Mouse (Mus musculus) midbrain, embryonic 14.5 days (tissue): ENCODE measurements around the gene Ces2e. TPM values are rescaled to one million over a fixed set of nuclear protein-coding genes. Genes with fewer than 3 reads are reported as not detected.

Experiments used
- ATAC-seq: fragments of 200-750 bp; cut with Nextera tagmentation; 2 replicates; pipeline ENCODE4 v1.8.0; 2017; ENCODE audit warnings: moderate number of reproducible peaks, moderate library complexity; ENCODE audit not compliant: low FRiP score, low TSS enrichment
- DNase-seq: peaks from one replicate; pipeline ENCODE4 v3.0.0-alpha.2; 2015
- H3K27ac ChIP-seq: fragments of 300-500 bp; sonication (generic); replicated peaks from 2 replicates; pipeline ENCODE4 v1.5.1; 2014; ENCODE audit warnings: mild to moderate bottlenecking, low read depth, low read length, moderate library complexity
- H3K27me3 ChIP-seq: fragments of 300-500 bp; sonication (generic); 2 replicates; pipeline ENCODE4 v1.6.1; 2014; ENCODE audit warnings: low read length, control low read depth, mixed read lengths; ENCODE audit not compliant: control insufficient read depth, insufficient read depth
- H3K36me3 ChIP-seq: fragments of 300-500 bp; sonication (generic); 2 replicates; pipeline ENCODE4 v1.6.1; 2014; ENCODE audit warnings: low read length, control low read depth; ENCODE audit not compliant: control insufficient read depth, insufficient read depth
- H3K4me1 ChIP-seq: fragments of 300-500 bp; sonication (generic); 2 replicates; pipeline ENCODE4 v1.6.1; 2014; ENCODE audit warnings: mild to moderate bottlenecking, antibody characterized with exemption, low read length, control low read depth; ENCODE audit not compliant: control insufficient read depth, insufficient read depth
- H3K4me2 ChIP-seq: fragments of 300-500 bp; sonication (generic); 2 replicates; pipeline ENCODE4 v1.6.1; 2014; ENCODE audit warnings: mild to moderate bottlenecking, low read length, moderate library complexity
- H3K4me3 ChIP-seq: fragments of 300-500 bp; sonication (generic); replicated peaks from 2 replicates; pipeline ENCODE4 v1.5.1; 2014; ENCODE audit warnings: low read depth, low read length
- H3K9ac ChIP-seq: fragments of 300-500 bp; sonication (generic); replicated peaks from 2 replicates; pipeline ENCODE4 v1.6.1; 2014; ENCODE audit warnings: mild to moderate bottlenecking, low read length, moderate library complexity
- H3K9me3 ChIP-seq: fragments of 300-500 bp; sonication (generic); 2 replicates; pipeline ENCODE4 v1.6.1; 2016; ENCODE audit warnings: low read length, control low read depth, mixed read lengths; ENCODE audit not compliant: control insufficient read depth
- WGBS: fragments of 180-500 bp; shearing (Covaris S2); extraction: QIAGEN DNeasy Blood & Tissue Kit; methylation state at CpG from one replicate; pipeline ENCODE4 v1.1.7; 2014; 5-methylcytosine and 5-hydroxymethylcytosine counted together
- polyA plus RNA-seq: library from polyadenylated mRNA; unstranded; fragments of >200 nt; fragmentation: Nextera tagmentation; extraction: Ambion mirVana; gene quantifications from 2 replicates; pipeline ENCODE4 v1.2.1, GENCODE M21; 2014

Ces2e gene
- polyA plus RNA-seq, 1 experiment from 2014 or later, result not detected

DNA sequence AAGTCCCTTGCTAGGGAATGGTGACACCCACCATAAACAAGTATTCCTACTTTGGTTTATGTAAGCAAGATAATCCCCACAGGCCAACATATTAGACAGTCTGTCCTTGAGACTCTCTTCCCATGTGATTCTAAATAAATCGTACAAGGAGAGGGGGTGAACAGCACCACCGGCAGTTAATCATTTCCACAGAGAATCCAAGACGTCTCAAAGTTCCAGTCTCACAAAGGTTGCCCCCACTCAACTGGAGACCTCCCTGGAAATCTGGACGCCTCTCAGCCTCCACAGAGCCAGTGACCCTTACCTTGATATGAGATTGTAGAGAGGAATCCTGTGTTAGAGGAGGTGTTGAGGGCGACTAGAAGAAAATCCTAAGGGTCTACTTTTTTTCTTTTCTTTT, 23.0 kb downstream of the Ces2e start:
- WGBS, result 88% methylated on average over 5 of the region's 5 CpGs
- no peak for ATAC-seq
- Histone ChIP-seq H3K4me2 (no peak overlapping the region), H3K4me1 (no peaks in the 10 kb centered on the region), H3K9me3 (no peaks in the 10 kb centered on the region), H3K9ac (no peak overlapping the region), H3K36me3 (no peaks in the 10 kb centered on the region), H3K4me3 (no peak overlapping the region), H3K27ac (no peak overlapping the region), H3K27me3 (no peaks in the 10 kb centered on the region)
- no peak for DNase-seq

DNA sequence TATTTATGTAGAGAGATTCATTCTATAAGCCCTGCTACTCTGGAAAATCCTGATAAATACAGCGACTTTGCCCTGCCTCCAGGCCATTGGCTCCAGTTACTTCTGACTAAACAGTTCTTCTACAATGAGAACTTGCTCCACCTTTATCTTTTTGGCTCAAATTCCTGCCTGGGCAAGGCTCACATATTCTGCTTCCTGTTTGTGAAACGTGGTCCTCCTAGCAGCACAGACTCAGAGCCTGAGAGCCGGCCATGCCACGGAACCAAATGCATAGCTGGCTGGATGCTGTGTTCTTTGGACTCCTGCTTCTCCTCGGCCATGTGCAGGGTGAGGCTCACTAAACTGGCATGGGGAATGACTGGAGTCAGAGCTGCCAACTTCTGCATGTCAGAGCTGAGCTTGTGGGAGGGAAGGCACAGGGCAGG, 35.5 kb downstream of the Ces2e start, which contains the start of gene Ces2g:
TSS of gene Ces2g (plus strand) at position 182 of the 425 bp plus-strand sequence.
- Histone ChIP-seq H3K36me3 (no peaks in the 10 kb centered on the region), H3K4me3 (no peak within 1 kb of the TSS), H3K4me1 (no peaks in the 10 kb centered on the region), H3K4me2 (no peak within 1 kb of the TSS), H3K27me3 (no peaks in the 10 kb centered on the region), H3K9ac (no peak within 1 kb of the TSS), H3K27ac (no peak within 1 kb of the TSS), H3K9me3 (no peaks in the 10 kb centered on the region)
- WGBS, result 78% methylated on average over 5 of the region's 5 CpGs
- no peak for DNase-seq
- ATAC-seq, result no peak

DNA sequence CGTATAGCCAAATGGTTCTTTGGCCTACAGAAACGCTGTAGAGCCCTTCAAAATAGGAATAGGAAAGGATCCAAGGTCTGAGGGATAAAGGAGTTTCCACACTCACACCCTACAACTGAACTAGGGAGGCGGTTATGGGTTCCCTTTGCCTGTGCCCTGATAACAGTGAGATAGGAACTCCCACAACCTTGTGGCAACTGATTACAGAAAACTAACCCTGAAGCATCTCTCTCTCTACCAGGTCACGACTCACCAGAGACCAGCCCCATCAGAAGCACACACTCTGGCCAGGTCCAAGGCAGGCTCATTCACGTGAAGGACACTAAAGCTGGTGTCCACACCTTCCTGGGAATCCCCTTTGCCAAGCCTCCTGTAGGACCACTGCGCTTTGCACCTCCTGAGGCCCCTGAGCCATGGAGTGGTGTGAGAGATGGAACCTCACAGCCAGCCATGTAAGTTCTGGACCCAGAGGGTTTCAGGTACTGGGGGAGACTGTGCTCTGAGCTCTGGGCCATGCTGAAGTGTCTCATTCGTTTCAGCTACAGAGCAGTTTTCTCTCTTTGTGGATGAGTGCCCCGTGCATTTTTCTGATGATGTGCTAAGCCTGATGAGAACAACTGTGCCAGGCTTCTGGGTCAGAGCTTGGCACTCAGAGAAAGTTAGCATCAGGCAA, 36.3 kb downstream of the Ces2e start:
- WGBS, result 80% methylated on average over 8 of the region's 8 CpGs
- Histone ChIP-seq H3K4me1 (no peaks in the 10 kb centered on the region), H3K27me3 (no peaks in the 10 kb centered on the region), H3K9ac (no peak overlapping the region), H3K4me3 (no peak overlapping the region), H3K36me3 (no peaks in the 10 kb centered on the region), H3K27ac (no peak overlapping the region), H3K9me3 (no peaks in the 10 kb centered on the region), H3K4me2 (no peak overlapping the region)
- no peak for DNase-seq
- no peak for ATAC-seq

DNA sequence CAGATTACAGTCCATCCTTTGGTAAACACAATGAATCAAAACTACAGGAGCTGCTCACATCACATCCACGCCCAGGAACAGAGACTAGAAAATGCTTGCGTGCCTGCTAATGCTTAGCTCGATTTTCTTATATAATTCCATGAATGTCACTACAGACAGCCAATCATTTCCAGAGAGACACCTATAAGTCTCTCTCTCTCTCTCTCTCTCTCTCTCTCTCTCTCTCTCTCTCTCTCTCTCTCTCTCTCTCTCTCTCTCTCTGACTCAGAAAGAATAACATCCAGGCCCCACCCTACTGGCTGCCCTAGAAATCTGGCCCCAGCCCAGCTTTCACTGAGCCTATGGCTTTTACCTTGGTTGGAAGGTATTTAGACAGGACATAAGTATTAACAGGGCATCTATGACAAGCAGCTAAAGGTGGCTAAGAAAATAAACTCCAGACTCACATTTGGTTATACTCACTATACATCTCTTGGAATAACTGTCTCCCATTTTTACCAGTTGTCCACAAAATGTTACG, 37.4 kb downstream of the Ces2e start:
- DNase-seq (no peak), ATAC-seq (no peak)
- Histone ChIP-seq H3K9me3 (no peaks in the 10 kb centered on the region), H3K36me3 (no peaks in the 10 kb centered on the region), H3K9ac (no peak overlapping the region), H3K4me3 (no peak overlapping the region), H3K4me1 (no peaks in the 10 kb centered on the region), H3K27ac (no peak overlapping the region), H3K27me3 (no peaks in the 10 kb centered on the region), H3K4me2 (no peak overlapping the region)
- WGBS, result 86% methylated on average over 4 of the region's 4 CpGs

- no peak for DNase-seq
- ATAC-seq, result no peak
- Histone ChIP-seq H3K4me2 (no peak overlapping the region), H3K9ac (no peak overlapping the region), H3K27ac (no peak overlapping the region), H3K9me3 (no peaks in the 10 kb centered on the region), H3K4me3 (no peak overlapping the region), H3K36me3 (no peaks in the 10 kb centered on the region), H3K4me1 (no peaks in the 10 kb centered on the region), H3K27me3 (no peaks in the 10 kb centered on the region)
- WGBS, result 91% methylated on average over 5 of the region's 5 CpGs
Measured at GRCm38 (mm10) chr8:104984126-104984525, 58.1 kb downstream of the Ces2e start.

Other genes starting within 250 kb of the Ces2e start
- not detected in 2 replicates for gene Ces2a, start 192.3 kb upstream of the Ces2e start, polyA plus RNA-seq
- 0.38 TPM in 1 of 2 replicates, not detected in the other for gene Ces2b, start 94.7 kb upstream of the Ces2e start, polyA plus RNA-seq
- gene Ces2c, start 79.2 kb upstream of the Ces2e start, polyA plus RNA-seq, result not detected in 2 replicates
- not detected in 2 replicates for gene Ces2f, start 21.1 kb downstream of the Ces2e start, polyA plus RNA-seq
- not detected in 2 replicates for gene Ces2g, start 35.5 kb downstream of the Ces2e start, polyA plus RNA-seq
- not detected in 2 replicates for gene Ces2h, start 74.6 kb downstream of the Ces2e start, polyA plus RNA-seq
- not detected in 2 replicates for gene Ces3a, start 122.3 kb downstream of the Ces2e start, polyA plus RNA-seq
- gene Ces3b, start 157.5 kb downstream of the Ces2e start, polyA plus RNA-seq, result not detected in 2 replicates
- not detected in 2 replicates for gene Ces4a, start 205.5 kb downstream of the Ces2e start, polyA plus RNA-seq
- 25.7 and 34.7 TPM in 2 replicates for gene Cbfb, start 244.4 kb downstream of the Ces2e start, polyA plus RNA-seq